Mouse (Mus musculus): Measurements from ENCODE around the gene Acsbg2. TPM values are rescaled to one million over a fixed set of nuclear protein-coding genes. Genes with fewer than 3 reads are reported as not detected.

Gene Acsbg2
- polyA plus RNA-seq, 1 experiment from 2014 or later = not detected

DNA sequence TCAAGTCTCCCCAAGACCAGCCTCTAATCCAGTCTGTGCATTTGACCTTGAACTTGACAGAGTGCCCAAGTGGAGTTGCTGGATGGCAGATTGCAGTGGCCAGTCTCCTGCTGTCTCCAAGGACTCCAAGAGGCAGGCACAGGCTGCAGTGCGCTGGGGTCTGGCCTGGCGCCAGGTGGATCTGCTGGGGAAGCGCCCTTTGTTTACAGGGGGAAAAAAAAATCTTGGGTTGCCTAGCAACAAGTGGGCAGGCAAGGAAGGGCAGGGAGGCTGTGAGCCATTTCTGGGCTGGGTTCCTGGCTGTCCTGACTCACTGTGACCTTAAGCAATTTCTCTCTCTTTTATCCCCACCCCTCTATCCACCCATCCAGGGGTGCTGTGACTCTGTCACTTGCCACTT is 64.0 kb downstream of the Acsbg2 start:
- peaks cover 25 to 38% of the 10 kb centered on the region in 2 experiments for H3K4me1 ChIP-seq (ENCODE audit: control insufficient read depth in 2 of 2, insufficient read depth in 2 of 2, low read length in 2 of 2)
- peak overlapping the region; percentile 94 to 95 for H3K27ac ChIP-seq (replicated peaks in 1 of 2; ENCODE audit: control insufficient read depth in 1 of 2, insufficient read depth in 1 of 2, low read depth in 2 of 2, low read length in 2 of 2)
- peak; percentile 76 for ATAC-seq (ENCODE audit: insufficient number of reproducible peaks, insufficient read depth, low FRiP score, low read depth)
- 2% methylated on average over 3 of the region's 3 CpGs for WGBS
- no peak overlapping the region for H3K4me3 ChIP-seq (ENCODE audit: control insufficient read depth in 1 of 2, insufficient read depth in 1 of 2, low read depth in 1 of 2, low read length in 2 of 2)
- peak overlapping the region; percentile 22 for H3K9ac ChIP-seq (ENCODE audit: low read length)
- no peaks in the 10 kb centered on the region for H3K36me3 ChIP-seq (ENCODE audit: control insufficient read depth, insufficient read depth, low read length)
- H3K4me2 ChIP-seq (ENCODE audit: low read length) = no peak overlapping the region
- H3K27me3 ChIP-seq (ENCODE audit: control insufficient read depth, insufficient read depth, low read length) = no peaks in the 10 kb centered on the region
- H3K9me3 ChIP-seq (ENCODE audit: control insufficient read depth, low read length) = no peaks in the 10 kb centered on the region

GRCm38 (mm10) chr17:56808518-56808917 is 65.7 kb downstream of the Acsbg2 start:
- WGBS = 6% methylated on average over 9 of the region's 9 CpGs
- Histone ChIP-seq H3K9me3 (ENCODE audit: control insufficient read depth, low read length) (no peaks in the 10 kb centered on the region), H3K4me1 (ENCODE audit: control insufficient read depth in 2 of 2, insufficient read depth in 2 of 2, low read length in 2 of 2) (peaks cover 20 to 25% of the 10 kb centered on the region in 2 experiments), H3K4me3 (ENCODE audit: control insufficient read depth in 1 of 2, insufficient read depth in 1 of 2, low read depth in 1 of 2, low read length in 2 of 2) (no peak overlapping the region), H3K27ac (replicated peaks in 1 of 2; ENCODE audit: control insufficient read depth in 1 of 2, insufficient read depth in 1 of 2, low read depth in 2 of 2, low read length in 2 of 2) (no peak overlapping the region), H3K27me3 (ENCODE audit: control insufficient read depth, insufficient read depth, low read length) (no peaks in the 10 kb centered on the region), H3K9ac (ENCODE audit: low read length) (no peak overlapping the region), H3K36me3 (ENCODE audit: control insufficient read depth, insufficient read depth, low read length) (0 out of 2 replicates have a peak, but pooled peaks cover under 1% of the 10 kb centered on the region), H3K4me2 (ENCODE audit: low read length) (no peak overlapping the region)
- ATAC-seq (ENCODE audit: insufficient number of reproducible peaks, insufficient read depth, low FRiP score, low read depth) = peak; percentile 58

DNA sequence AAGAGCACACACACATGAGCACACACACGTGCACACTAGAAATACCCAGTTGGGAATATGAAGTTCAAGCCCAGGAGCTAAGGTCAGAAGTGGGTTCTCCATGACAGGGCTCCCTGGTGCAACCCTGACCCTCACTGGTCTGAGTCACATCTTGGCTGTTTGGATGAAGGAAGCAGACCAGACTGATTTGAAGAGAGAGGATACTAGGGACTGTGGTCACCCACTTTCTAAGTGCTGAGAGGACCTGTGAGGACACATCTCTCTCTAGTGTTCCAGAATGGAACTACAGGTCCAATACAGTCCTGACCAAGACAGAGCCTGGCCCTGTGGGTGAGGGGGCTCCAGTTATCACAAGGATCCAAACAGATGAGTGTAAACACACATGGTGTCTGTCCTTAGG is 68.5 kb downstream of the Acsbg2 start:
- Histone ChIP-seq H3K4me1 (ENCODE audit: control insufficient read depth in 2 of 2, insufficient read depth in 2 of 2, low read length in 2 of 2) (peaks cover 14 to 18% of the 10 kb centered on the region in 2 experiments), H3K9ac (ENCODE audit: low read length) (no peak overlapping the region), H3K27me3 (ENCODE audit: control insufficient read depth, insufficient read depth, low read length) (no peaks in the 10 kb centered on the region), H3K27ac (replicated peaks in 1 of 2; ENCODE audit: control insufficient read depth in 1 of 2, insufficient read depth in 1 of 2, low read depth in 2 of 2, low read length in 2 of 2) (no peak overlapping the region), H3K4me3 (ENCODE audit: control insufficient read depth in 1 of 2, insufficient read depth in 1 of 2, low read depth in 1 of 2, low read length in 2 of 2) (no peak overlapping the region), H3K9me3 (ENCODE audit: control insufficient read depth, low read length) (no peaks in the 10 kb centered on the region), H3K4me2 (ENCODE audit: low read length) (no peak overlapping the region), H3K36me3 (ENCODE audit: control insufficient read depth, insufficient read depth, low read length) (peaks cover 10% of the 10 kb centered on the region; the same call in 1 of the 2 replicates)
- 75% methylated on average over 1 of the region's 1 CpGs for WGBS
- no peak for ATAC-seq (ENCODE audit: insufficient number of reproducible peaks, insufficient read depth, low FRiP score, low read depth)

DNA sequence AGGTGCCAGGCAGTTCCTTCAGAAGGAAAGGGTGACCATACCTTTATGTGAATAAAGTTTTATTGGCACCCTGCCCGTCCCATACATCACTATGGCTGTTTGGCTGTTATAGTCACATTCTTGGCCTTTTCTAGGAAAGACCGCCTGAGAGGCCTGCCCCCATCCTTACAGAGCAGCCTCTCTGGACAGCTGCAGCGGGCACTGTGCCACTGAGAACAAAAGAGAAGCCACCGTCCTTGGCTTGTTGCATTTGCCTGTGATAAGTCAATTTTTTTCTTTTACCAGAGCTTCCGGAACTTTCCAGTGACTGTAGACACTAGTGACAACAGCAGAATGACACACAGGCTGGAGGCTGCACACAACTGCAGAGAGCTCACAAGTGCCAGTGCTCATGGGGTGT is 69.3 kb downstream of the Acsbg2 start:
- Histone ChIP-seq H3K27me3 (ENCODE audit: control insufficient read depth, insufficient read depth, low read length) (no peaks in the 10 kb centered on the region), H3K4me3 (ENCODE audit: control insufficient read depth in 1 of 2, insufficient read depth in 1 of 2, low read depth in 1 of 2, low read length in 2 of 2) (no peak overlapping the region), H3K4me2 (ENCODE audit: low read length) (no peak overlapping the region), H3K27ac (replicated peaks in 1 of 2; ENCODE audit: control insufficient read depth in 1 of 2, insufficient read depth in 1 of 2, low read depth in 2 of 2, low read length in 2 of 2) (no peak overlapping the region), H3K9ac (ENCODE audit: low read length) (0 out of 2 replicates have a peak overlapping the region, but pooled peaks have one; percentile 8), H3K36me3 (ENCODE audit: control insufficient read depth, insufficient read depth, low read length) (peaks cover 10% of the 10 kb centered on the region; the same call in 1 of the 2 replicates), H3K9me3 (ENCODE audit: control insufficient read depth, low read length) (no peaks in the 10 kb centered on the region), H3K4me1 (ENCODE audit: control insufficient read depth in 2 of 2, insufficient read depth in 2 of 2, low read length in 2 of 2) (peaks cover 6 to 10% of the 10 kb centered on the region in 2 experiments)
- no peak for ATAC-seq (ENCODE audit: insufficient number of reproducible peaks, insufficient read depth, low FRiP score, low read depth)
- 75% methylated on average over 5 of the region's 5 CpGs for WGBS

GRCm38 (mm10) chr17:56802065-56802464 is 72.2 kb downstream of the Acsbg2 start:
- Histone ChIP-seq H3K9me3 (ENCODE audit: control insufficient read depth, low read length) (no peaks in the 10 kb centered on the region), H3K27me3 (ENCODE audit: control insufficient read depth, insufficient read depth, low read length) (no peaks in the 10 kb centered on the region), H3K4me3 (ENCODE audit: control insufficient read depth in 1 of 2, insufficient read depth in 1 of 2, low read depth in 1 of 2, low read length in 2 of 2) (no peak overlapping the region), H3K4me2 (ENCODE audit: low read length) (no peak overlapping the region), H3K36me3 (ENCODE audit: control insufficient read depth, insufficient read depth, low read length) (peaks cover 10% of the 10 kb centered on the region; the same call in 1 of the 2 replicates), H3K4me1 (ENCODE audit: control insufficient read depth in 2 of 2, insufficient read depth in 2 of 2, low read length in 2 of 2) (no peaks in the 10 kb centered on the region), H3K9ac (ENCODE audit: low read length) (no peak overlapping the region), H3K27ac (replicated peaks in 1 of 2; ENCODE audit: control insufficient read depth in 1 of 2, insufficient read depth in 1 of 2, low read depth in 2 of 2, low read length in 2 of 2) (no peak overlapping the region)
- WGBS = 76% methylated on average over 8 of the region's 8 CpGs
- ATAC-seq (ENCODE audit: insufficient number of reproducible peaks, insufficient read depth, low FRiP score, low read depth) = no peak

DNA sequence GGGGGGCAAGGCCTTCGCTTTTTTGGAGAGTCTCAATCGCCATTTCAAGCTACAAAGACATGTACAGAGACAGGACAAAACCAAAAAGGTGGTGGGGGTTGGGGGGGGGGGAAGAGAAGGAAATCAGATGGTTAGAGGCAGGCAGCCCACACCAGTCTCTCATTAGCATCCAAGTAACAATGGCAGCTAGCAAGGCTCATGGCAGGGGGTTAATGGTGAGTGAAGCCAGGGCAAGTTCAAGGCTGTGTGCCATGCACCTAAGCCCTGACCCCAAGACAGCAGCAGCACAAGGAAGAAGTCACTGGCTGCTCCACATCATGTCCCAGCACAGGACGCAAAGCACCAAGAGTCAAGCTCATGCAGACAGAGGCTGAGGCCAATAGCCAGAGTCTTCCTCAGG is 75.0 kb downstream of the Acsbg2 start:
- ATAC-seq (ENCODE audit: insufficient number of reproducible peaks, insufficient read depth, low FRiP score, low read depth) = no peak
- peaks cover 10% of the 10 kb centered on the region; the same call in 1 of the 2 replicates for H3K36me3 ChIP-seq (ENCODE audit: control insufficient read depth, insufficient read depth, low read length)
- H3K27me3 ChIP-seq (ENCODE audit: control insufficient read depth, insufficient read depth, low read length) = no peaks in the 10 kb centered on the region
- H3K27ac ChIP-seq (replicated peaks in 1 of 2; ENCODE audit: control insufficient read depth in 1 of 2, insufficient read depth in 1 of 2, low read depth in 2 of 2, low read length in 2 of 2) = no peak overlapping the region
- no peaks in the 10 kb centered on the region for H3K4me1 ChIP-seq (ENCODE audit: control insufficient read depth in 2 of 2, insufficient read depth in 2 of 2, low read length in 2 of 2)
- WGBS = 65% methylated on average over 3 of the region's 3 CpGs
- no peak overlapping the region for H3K9ac ChIP-seq (ENCODE audit: low read length)
- no peak overlapping the region for H3K4me2 ChIP-seq (ENCODE audit: low read length)
- no peaks in the 10 kb centered on the region for H3K9me3 ChIP-seq (ENCODE audit: control insufficient read depth, low read length)
- H3K4me3 ChIP-seq (ENCODE audit: control insufficient read depth in 1 of 2, insufficient read depth in 1 of 2, low read depth in 1 of 2, low read length in 2 of 2) = no peak overlapping the region

DNA sequence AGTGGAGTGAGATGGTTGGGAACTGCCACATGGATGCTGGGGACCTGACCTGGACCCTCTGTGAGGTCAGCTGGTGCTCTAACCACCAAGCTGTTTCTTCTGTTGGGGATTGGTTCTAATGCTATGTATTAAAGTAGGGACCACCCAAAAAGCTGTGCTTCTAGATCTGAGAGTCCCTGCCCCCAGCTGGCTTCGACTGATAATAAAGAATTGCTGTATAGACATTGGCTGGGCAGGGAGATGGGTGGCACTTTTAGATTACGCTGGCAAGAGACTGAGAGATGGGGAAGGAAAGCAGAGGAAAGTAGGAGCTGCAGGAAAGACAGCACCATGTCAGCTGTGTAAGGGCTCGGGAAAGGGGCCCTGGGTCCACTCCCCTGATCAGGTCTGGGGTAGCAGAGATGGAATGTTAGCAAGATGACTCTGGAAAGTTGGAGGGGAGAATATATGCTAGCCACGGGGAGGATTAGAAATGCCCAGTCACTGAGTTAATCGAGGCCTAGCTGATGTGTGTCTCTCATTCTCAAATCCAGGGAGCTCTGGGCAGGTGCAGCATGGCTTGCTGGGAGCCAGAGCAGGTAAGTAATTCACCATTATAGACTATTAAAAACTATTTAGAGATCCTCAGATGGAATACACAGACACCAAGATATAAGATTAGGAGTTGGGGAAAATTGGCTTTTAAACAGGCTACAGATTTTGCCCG is 80.5 kb downstream of the Acsbg2 start:
- no peak overlapping the region for H3K27ac ChIP-seq (replicated peaks in 1 of 2; ENCODE audit: control insufficient read depth in 1 of 2, insufficient read depth in 1 of 2, low read depth in 2 of 2, low read length in 2 of 2)
- H3K4me1 ChIP-seq (ENCODE audit: control insufficient read depth in 2 of 2, insufficient read depth in 2 of 2, low read length in 2 of 2) = peaks cover 0 to 8% of the 10 kb centered on the region in 2 experiments; a peak in 1 of 4 replicates
- ATAC-seq (ENCODE audit: insufficient number of reproducible peaks, insufficient read depth, low FRiP score, low read depth) = no peak
- no peak overlapping the region for H3K9ac ChIP-seq (ENCODE audit: low read length)
- no peaks in the 10 kb centered on the region for H3K36me3 ChIP-seq (ENCODE audit: control insufficient read depth, insufficient read depth, low read length)
- H3K9me3 ChIP-seq (ENCODE audit: control insufficient read depth, low read length) = no peaks in the 10 kb centered on the region
- no peak overlapping the region for H3K4me3 ChIP-seq (ENCODE audit: control insufficient read depth in 1 of 2, insufficient read depth in 1 of 2, low read depth in 1 of 2, low read length in 2 of 2)
- WGBS = 72% methylated on average over 6 of the region's 6 CpGs
- H3K27me3 ChIP-seq (ENCODE audit: control insufficient read depth, insufficient read depth, low read length) = no peaks in the 10 kb centered on the region
- H3K4me2 ChIP-seq (ENCODE audit: low read length) = no peak overlapping the region
